Mouse (Mus musculus): ENCODE data around the gene Sirt2. TPM values are rescaled to one million over a fixed set of nuclear protein-coding genes. Genes with fewer than 3 reads are reported as not detected.

Sirt2 gene
- polyA plus RNA-seq, 1 experiment: 154 TPM

DNA sequence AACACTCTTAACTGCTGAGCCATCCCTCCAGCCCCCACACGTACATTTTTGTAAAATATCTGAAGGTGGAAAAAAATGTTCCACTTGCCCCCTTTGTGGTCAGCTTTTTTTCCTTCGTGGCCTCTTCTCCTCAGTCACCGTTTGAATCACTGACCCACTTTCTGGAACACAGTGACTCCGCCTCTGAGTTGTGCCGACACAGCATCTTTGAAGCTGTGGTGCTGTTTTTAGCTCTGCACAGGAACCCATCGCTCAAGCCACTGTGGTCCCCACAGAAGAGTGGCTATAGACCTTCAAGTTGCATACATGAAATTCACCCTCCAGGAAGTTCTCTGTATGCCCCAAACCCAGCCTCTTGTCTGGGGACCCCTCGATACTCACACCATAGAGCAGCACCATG, 14.3 kb downstream of the Sirt2 start:
- TF ChIP-seq GATA1 (IDR thresholded peaks at IDR 0.05; ENCODE audit: low read length): no peak

DNA sequence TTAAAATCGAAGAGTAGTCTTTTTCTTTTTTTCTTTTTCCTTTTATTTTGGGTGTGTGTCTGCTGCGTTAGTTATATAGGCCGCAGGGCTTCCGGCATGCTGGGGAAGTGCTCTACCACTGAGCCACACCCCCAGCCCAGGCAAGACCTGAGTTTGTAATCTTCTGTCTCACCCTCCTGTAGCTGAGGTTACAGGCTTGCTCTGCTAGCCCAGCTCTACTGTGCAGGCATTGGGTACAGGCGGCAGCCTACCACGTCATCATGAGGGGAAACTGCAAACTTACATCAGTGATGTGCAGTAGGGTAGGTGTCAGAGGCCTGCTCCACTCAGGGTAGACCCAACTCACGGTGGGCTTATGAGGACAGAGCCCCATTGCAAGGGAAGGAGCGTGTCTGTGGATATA, 14.7 kb downstream of the Sirt2 start:
- no peak for TF ChIP-seq GATA1 (IDR thresholded peaks at IDR 0.05; ENCODE audit: low read length)

DNA sequence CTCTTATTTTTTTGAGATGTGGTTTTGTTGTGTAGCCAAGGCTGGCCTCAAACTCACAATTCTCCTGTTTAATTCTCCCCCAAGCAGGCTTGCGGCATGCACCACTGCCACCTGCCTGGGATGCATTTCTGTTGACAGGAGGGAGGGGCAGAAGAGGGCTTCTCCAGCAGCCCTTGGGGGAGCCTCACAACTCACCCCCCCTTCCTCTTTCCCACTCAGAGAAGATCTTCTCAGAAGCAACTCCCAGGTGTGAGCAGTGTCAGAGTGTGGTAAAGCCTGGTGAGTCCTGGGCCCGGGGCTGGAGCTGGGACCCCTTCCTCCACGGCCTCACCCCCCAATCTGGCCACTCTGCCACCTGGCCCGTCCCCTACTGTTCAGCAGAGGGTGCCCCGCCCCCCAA, 18.6 kb downstream of the Sirt2 start:
- TF ChIP-seq GATA1 (IDR thresholded peaks at IDR 0.05; ENCODE audit: low read length): no peak

DNA sequence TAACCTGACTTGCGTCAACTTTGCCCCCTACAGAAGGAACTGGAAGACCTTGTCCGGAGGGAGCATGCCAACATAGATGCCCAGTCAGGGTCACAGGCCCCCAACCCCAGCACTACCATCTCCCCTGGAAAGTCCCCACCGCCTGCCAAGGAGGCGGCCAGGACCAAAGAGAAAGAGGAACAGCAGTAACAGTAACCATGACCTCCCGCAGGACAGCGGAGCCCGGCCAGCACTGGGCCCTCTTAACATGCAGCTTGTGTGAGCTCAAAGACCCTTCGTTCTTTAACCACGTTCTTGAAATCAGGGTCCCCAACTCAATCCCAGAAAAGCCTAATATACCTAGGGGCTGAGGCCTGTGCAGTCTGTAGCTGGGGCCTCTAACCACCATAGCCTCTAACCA, 21.3 kb downstream of the Sirt2 start:
- TF ChIP-seq GATA1 (IDR thresholded peaks at IDR 0.05; ENCODE audit: low read length): no peak

DNA sequence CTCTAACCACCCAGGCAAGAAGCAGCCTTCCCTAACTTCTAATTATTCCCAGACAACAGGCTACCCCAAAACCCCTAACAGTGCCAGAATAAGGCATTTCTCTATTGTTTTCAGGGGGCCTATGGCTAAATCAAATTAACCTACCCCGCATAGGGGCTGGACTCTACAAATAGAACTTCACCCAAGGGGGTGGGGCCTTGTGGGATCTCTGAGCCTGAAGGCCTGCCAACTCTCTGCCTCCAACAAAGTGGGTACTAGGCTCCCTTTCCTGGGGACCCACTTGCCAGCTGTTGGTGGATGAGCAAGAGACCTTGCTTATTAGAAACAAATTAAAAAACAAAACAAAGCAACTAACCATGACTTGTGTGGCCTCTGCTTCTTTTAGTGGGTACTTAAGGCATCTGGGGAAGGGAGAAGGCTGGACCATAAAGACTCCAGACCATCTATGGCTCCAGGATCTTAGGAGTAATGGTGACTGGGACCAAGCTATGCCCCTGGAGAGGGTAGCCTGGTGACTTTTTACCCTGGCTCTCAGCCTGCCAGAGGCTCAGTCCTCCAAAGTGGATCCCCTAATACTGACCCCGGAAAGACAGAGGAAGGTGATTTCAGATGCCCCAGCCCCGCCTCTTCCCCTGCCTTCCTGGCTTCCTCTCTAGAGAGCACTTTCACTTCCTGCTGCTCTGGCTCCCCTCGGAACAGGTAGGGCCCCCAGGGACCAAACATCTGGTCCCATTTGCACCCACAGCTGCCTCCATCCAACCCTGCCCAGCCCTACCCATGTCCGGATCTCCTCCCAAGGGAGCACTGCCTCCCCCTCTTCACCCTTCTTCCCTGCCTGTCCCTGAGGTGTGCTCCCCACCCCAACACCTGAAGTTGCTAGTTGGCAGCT, 22.0 kb downstream of the Sirt2 start, which contains the start of gene Rinl:
Gene Rinl (plus strand): TSS at position 663 of the 889 bp plus-strand sequence.
- no peak for TF ChIP-seq GATA1 (IDR thresholded peaks at IDR 0.05; ENCODE audit: low read length)

DNA sequence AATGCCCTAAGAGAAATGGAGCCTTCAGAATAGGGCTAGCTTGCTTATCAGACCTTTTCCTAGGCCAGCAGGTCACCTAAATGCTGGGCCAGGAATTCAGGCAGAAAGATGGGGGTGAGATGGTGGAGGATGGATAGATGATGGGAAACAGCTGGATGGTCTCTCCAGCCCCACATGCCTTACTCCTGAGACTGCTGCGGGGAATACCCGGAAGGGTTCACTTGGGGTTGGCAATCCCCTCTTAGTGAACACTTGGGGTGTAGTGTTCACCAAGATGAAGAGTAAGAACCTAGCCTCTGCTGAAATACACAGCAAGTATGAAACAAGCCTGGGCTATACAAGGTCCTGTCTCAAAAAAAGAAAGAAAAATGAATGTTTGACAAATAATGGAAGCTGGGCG, 22.7 kb downstream of the Sirt2 start:
- no peak for TF ChIP-seq GATA1 (IDR thresholded peaks at IDR 0.05; ENCODE audit: low read length)

DNA sequence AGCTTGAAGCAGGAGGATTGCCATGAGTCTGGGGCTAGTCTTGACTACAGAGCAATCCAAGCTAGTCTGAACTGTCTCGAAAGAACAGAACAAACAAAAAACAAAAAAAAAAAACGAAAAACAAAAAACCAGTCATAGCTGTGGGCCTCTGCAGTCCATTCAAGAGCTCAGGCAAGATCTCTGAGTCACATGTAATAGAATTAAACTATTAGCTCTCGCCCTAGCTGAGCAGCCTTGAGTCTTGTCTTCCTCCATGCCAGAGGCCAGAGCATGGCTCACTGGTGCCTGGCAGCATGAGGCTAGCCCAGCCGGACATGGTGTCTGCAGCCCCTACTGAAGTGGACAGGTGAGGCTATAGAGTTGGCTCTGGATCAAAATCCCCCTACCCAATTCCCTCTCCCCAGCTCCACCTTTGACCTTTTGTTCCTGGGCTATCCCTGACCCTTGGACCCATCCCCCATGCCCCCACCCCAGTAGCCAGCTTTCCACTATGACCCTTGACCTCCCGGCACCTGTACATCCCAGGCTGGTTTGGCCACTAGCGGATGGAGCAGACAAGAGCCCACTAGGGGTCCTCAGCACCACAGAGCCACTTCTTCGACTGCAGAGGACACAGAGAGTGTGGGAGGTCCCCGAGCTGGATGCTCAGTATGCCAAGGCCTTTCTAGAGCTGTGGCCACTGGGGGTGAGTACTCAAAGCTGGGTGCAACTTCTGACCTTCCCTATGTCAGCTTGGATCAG, 23.7 kb downstream of the Sirt2 start:
- TF ChIP-seq GATA1 (IDR thresholded peaks at IDR 0.05; ENCODE audit: low read length): no peak

DNA sequence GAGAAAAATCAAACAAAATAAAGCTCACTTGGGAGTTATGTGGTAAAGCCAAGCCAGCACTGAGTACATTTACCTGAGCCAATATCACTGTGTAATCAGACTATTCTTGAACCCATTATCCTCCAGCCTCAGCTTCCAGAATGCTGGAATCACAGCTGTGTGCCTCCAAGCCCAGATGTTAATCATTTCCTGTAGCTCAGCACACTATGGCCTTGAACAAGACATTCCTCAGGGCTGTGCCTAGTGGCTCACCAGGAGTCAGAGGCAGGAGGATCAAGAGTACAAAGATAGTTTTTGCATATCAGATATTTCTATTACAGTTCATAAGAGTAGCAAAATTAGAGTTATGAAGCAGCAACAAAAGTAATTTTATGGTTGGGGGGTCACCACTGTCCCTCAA, 25.2 kb downstream of the Sirt2 start:
- TF ChIP-seq GATA1 (IDR thresholded peaks at IDR 0.05; ENCODE audit: low read length): no peak

DNA sequence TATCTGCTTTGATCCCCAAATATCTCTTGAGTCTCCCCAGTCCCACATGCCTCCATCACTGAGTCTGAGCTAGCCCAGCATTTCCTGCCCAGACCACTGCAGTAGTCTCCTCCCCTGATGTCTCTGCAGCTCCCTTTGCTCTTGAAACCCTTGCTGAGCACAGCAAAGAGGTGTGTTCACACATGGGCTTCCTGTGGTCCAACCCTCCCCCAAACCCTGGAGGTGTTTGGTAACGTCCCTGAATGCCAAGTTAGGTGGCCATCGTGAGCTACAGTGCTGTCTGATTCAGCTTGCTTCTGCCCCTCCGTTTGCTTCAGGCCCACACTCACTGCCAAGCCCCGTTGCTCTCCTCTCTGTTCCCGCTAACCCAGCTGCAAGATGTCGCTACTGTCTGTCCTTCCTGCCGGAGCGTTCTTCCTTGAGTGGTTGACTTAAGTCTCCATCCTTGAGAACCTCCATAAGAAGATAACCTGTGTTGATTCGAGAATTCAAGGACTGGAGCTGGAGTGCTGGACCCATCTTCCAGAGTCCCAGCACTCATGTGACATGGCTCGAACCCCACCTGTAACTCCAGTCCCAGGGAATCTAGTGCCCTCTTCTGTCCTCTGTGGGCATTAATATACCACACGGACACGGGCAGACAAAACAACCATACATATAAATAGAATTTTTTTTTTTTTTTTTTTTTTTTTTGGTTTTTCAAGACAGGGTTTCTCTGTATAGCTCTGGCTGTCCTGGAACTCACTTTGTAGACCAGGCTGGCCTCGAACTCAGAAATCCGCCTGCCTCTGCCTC, 26.1 kb downstream of the Sirt2 start:
- TF ChIP-seq GATA1 (IDR thresholded peaks at IDR 0.05; ENCODE audit: low read length): no peak

DNA sequence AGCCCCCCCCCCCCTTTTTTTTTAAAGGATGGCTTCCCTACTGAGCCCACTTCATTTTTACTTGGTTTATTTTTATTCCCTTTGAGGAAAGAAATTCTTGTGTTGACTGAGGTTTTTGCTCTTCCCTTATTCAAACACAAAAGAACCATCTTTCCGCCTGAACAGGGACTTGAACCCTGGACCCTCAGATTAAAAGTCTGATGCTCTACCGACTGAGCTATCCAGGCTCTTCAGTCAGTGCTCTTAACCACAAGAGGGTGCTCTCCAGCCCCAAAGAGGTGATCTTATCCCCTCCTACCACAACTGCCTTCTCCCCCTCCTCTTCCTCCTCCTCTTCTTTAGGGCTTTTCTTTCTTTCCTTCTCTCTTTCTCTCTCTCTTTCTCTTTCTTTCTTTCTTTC, 27.3 kb downstream of the Sirt2 start:
- TF ChIP-seq GATA1 (IDR thresholded peaks at IDR 0.05; ENCODE audit: low read length): no peak

DNA sequence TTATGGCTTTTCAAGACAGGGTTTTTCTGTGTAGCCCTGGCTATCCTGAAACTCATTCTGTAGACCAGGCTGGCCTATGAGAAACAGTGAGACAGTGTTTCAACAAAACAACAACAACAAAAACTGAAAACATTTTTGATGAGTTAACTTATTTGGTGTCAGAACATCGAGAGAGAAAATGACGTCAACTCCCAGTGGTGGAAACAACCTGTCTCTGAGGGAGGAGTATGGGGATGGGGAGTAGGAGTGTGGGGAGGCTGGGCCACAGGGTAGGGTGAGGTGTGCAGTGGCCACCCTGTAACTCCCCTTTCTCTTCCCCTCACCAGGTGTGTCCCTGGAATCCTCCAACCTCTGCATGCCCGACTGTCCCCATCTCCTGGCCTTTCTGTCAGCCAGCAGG, 28.0 kb downstream of the Sirt2 start:
- TF ChIP-seq GATA1 (IDR thresholded peaks at IDR 0.05; ENCODE audit: low read length): no peak

DNA sequence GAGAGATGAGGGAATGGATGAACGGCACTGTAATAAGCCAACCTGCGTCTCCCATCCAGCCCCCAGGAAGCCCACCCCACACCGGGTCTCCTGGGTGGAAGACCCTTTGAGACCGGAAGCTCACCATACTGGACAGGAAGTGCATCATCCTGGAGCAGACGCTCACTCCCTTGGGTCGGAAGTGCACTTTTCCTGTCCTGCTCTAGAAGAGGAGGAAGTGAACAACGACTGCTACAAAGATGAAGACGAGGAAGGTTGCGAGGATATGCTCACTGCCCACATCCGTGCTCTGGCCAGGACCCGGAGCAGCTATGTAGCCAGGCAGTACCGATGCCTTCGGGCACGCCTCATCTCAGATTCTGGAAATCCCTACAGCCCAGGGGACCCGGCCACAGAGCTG, 29.3 kb downstream of the Sirt2 start:
- no peak for TF ChIP-seq GATA1 (IDR thresholded peaks at IDR 0.05; ENCODE audit: low read length)

DNA sequence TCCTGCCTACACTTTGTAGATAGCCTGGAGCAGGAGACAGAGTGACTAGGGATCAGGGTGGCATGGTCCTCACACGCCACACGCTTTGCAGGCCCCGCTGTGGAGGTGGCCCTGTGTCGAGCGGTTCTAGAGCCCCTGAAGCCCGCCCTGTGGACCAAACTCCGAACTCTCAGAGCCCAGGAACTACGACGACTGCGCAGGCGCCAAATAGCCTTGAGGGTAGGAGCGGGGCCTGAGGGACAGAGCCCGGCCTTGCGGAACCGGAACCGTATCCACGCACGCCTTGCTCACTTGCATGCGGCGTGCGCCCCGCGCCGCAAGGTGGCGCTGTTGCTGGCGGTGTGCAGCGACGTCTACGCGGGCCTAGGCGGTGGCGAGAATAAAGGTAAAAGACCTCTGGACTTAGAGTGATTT, 30.0 kb downstream of the Sirt2 start:
- TF ChIP-seq GATA1 (IDR thresholded peaks at IDR 0.05; ENCODE audit: low read length): no peak

DNA sequence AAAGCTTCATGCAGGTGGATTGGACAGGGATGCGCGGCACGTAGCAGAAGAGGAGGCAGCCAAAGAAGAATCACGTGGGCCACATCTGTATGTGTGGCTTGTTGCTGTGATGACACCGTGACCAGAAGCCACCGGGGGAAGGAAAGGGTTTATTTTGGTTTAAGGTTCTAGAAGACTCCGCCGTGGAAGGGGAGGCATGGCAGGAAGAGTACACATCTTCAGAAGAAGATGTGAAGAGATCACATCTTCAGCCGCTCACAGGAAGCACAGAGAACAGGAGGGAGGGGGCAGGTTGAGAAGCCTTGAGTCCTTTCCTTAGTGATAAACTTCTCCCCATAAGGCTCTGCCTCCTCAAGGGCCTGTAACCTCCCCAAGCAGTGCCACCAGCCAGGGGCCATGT, 33.5 kb downstream of the Sirt2 start:
- TF ChIP-seq GATA1 (IDR thresholded peaks at IDR 0.05; ENCODE audit: low read length): no peak

DNA sequence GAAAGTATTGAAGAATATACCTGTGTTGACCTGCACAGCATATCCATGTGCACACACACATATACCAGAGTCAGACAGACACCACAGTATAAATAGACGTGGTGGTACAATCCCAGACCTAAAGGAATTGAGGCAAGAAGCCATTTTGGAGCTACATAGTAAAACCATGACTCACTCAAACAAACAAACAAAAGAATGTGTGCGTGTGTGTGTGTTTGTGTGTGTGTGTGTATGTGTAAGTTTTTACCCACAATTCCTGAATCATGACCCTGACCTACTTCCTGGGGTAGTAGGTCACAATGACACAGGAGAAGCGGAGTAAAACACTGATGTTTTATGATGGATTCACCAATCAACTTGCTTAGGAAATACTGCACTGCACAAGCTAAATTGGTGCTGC, 34.9 kb downstream of the Sirt2 start:
- no peak for TF ChIP-seq GATA1 (IDR thresholded peaks at IDR 0.05; ENCODE audit: low read length)

Data from G1E-ER4 (cell line).